Mouse (Mus musculus): ENCODE measurements around the gene Slc43a2.

The Slc43a2 gene

DNA sequence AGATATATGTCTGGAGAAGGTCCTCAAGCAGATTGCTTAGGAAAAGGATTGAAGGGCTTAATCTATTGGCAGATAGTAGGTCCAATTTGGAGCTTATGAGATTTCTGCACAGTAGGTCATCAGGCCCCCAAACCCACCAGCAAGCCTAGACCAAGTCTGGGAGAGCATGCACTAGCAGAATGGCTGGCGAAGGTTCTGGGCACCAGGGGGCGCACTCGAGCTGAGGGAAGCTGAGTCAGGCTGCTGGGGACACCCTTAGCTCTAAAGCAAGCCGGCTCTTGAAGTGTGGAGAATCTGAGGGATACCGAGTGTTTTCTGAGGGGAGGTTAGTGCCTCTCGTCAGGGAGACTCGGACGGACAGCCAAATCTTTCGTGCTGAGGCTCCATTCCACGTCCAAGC is 1.2 kb upstream of the Slc43a2 start:
- peak; percentile 79 for DNase-seq (ENCODE audit: low spot score)

DNA sequence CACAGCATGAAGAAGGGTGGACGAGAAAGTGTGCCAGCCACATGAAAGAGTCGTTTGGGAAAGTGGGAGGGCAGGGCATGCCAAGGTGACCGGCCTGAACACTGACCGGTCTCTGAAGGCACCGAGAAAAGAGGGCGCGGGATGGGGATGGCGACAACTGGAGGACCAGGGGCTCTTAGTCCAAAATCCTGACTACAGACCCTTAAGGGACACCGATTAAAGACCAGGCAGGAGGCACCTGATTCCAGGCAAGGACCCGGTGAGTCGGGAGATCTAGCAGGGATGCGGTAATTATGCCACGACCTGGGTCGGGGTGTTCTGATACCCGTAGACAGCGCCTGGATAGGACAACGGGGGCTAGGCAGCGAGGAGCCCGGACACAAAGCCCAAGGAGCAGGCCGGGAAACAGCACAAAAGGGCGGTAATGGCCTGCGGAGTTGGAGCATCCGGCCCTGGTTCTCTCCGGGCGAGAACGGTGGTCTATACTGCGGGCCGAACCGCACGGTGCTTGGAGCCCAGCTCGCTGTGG is 585 bp upstream of the Slc43a2 start:
- DNase-seq (ENCODE audit: low spot score), result no peak

DNA sequence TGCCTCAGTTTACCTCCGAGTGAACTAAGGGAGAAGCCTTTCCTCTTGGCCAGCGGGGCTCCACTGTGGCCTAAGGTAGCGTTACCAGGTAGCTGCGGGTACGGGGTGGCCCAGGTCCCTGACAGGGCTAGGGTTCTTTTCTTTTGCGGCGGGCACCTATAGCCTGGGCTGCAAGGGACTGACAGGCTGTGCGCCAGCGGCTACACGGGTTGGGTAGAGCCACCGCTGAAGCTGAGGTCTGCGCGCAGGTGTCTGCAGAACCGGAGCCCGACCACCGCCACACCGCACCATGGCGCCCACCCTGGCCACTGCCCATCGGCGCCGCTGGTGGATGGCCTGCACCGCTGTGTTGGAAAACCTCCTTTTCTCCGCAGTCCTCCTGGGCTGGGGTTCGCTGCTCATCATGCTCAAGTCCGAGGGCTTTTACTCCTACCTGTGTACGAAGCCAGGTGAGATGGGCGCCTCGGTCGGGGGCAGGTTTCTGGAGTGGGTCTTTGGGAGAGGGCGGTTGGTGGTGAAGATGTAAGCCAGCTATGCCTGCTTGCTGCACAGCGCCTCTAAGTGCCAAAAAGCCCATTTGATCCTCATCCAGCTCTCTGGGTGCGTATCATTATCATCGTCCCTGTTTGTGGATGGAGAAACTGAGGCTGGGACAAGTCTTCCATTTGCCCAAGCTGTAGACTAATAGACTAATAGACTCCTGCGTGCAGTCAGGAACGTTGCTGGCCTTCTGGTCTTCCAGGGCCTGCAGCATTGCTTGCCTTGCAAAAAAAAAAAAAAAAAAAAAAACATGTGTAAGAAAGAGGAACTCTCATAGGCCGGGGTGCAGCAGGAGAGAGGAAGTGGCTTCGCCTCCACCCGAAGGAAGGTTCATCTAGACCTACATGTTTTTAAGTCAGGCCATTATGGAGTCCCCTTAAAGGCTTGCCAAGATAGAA is 1.1 kb downstream of the Slc43a2 start:
- no peak for DNase-seq (ENCODE audit: low spot score)

GRCm38 (mm10) chr11:75533314-75534015 is 2.0 kb downstream of the Slc43a2 start:
- DNase-seq (ENCODE audit: low spot score), result no peak

DNA sequence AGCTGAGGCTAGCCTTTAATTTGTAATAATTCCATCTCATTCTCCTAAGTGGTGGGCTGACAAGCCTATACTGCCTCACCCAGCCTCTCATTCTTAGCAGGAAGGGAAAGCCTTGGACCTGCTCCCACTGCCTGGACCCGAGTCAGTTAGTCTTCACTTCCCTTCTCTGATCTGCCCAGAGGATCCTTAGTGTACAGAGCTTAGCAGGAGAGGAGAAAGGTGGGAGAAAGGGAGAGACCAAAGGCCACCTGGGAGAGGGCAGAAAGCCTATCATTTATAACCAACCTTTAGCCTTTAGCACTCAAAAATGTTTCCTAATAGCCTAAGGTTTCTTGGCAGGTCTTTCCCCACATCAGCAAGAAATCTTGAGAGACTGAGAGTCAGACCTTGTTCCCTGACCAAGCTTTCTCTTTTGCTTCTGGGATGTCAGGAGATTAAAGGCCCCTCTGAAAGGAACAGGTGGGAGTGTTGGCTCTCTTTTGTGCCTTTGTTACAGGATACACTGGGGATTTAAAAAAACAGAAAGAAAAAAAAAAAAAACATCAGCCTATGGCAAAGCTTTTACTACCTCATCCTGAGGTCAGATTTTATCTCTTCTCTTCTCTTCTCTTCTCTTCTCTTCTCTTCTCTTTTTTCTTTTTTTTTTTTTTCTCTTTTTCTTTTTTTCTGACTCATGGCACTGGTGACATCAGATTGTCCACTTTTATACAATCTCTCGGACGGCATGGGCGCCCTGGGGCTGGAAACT is 3.0 kb downstream of the Slc43a2 start:
- no peak for DNase-seq (ENCODE audit: low spot score)

DNA sequence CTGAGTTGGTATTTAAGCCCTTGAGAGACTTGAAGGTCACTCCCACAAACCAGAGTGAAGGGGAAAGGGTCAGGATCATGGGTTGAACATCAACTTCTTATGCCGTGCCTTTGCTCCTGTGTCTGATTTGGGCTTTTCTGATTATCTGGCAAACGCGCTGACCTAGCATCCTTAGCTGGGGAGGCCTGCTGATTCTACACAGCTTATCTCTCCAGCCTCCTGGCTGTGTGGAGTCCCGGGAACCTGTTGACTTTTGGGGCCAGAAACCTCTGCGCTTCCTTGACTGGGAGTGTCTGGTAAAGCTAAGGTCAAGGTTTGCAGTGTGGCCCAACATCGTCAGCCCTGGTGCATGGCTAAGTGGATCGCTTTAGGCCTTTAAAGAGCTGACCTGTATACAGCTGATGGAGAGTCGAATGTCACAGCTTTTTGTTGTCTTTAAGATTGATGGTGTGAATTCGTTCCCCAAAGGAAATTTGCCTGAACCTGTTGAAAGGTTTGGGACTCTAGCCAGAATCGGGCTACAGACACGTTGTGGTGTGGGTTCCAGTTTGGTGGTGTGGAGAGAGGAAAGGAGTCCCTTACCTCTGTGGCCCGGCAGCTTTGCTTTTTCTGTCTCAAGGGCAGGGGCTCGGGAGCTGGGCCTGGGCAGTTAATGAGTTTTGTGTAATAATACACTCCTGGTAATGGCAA is 3.8 kb downstream of the Slc43a2 start:
- DNase-seq (ENCODE audit: low spot score), result no peak

DNA sequence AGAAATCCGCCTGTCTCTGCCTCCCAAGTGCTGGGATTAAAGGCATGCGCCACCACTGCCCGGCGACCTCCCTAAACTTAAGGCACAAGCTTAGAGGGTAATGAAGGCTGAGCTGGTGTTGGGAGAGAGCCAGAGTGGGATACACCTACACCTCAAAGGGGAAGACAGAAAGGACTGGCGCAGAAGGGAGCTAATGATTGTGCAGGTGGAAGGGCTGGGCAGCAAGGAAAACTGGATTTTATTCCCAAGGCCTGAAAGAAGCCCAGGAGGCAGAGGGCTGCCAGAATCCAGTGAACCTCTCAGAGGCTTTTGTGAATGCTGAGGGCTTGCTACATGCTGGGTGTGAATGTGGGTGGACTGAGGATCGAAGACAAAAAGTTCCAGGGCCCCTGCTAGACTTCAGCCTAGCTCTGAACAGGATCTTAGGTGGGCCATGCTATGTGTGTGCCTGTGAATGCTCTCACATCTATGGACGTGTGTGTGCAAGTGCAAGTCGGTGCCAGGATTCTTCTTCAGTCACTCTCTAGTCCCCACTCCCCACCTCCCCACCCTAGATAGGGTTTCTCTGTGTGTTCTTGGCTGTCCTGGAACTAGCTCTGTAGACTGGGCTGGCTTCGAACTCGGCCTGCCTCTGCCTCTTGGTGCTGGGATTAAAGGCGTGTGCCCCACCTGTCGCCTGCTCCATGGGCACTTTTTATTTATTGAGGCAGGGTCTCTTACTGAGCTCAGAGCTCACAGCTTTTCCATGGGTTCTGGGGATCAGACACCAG is 4.9 kb downstream of the Slc43a2 start:
- no peak for DNase-seq (ENCODE audit: low spot score)

DNA sequence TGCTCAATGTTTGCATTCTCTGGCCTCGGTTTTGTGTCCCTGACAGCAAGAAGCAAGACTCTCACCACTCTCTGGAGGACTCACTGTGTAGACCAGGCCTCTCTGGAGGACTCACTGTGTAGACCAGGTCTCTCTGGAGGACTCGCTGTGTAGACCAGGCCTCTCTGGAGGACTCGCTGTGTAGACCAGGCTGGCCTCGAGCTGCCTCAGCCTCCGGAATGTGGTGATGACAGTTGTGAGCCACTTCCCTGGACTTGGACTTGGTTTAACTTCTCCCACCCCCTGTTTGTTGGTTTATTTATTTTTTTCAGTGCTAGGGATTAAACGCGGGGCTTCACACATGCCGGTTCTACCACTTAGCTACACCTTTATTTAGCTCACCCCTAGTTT is 5.5 kb downstream of the Slc43a2 start:
- no peak for DNase-seq (ENCODE audit: low spot score)

GRCm38 (mm10) chr11:75537491-75538183 is 6.1 kb downstream of the Slc43a2 start:
- no peak for DNase-seq (ENCODE audit: low spot score)

DNA sequence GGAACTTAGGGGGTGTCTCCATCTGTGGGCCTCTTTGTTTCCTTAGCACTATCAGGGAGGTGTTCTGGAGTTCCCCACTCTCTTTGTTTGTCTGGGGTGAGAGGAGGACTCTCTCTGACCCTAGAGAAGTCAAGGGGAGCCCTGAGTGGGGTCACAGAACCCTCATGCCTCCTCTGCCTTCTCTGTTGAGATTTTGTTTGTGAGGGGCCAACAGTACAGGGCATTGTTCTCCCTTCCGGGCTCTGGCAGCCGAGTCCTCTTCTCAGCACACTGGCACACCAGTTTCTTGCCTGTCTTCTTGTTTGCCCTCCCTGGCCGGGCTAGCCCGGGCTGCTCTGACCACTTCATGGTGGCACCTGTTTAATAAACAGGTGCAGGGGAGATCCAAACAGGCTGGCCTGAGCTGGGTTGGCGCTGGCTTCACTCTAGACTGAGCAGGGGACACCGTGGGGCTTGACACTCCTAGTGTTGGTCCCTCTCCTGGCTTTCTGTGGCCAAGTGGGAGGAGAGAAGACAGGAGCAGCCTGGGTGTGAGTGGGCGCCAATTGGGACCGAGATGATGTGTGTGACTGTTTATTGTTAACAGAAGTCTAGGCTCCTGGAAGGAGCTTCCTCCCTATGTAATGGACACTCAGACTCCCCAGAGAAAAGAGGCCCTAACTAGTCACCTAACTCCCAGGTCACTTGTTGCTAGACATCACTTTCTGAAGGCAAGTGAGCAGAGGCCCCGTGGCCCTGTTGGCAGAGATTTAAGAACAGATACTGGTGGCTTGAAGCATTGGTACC is 6.9 kb downstream of the Slc43a2 start:
- no peak for DNase-seq (ENCODE audit: low spot score)

GRCm38 (mm10) chr11:75538970-75539299 is 7.4 kb downstream of the Slc43a2 start:
- DNase-seq (ENCODE audit: low spot score), result no peak

GRCm38 (mm10) chr11:75540209-75540608 is 8.7 kb downstream of the Slc43a2 start:
- no peak for DNase-seq (ENCODE audit: low spot score)

DNA sequence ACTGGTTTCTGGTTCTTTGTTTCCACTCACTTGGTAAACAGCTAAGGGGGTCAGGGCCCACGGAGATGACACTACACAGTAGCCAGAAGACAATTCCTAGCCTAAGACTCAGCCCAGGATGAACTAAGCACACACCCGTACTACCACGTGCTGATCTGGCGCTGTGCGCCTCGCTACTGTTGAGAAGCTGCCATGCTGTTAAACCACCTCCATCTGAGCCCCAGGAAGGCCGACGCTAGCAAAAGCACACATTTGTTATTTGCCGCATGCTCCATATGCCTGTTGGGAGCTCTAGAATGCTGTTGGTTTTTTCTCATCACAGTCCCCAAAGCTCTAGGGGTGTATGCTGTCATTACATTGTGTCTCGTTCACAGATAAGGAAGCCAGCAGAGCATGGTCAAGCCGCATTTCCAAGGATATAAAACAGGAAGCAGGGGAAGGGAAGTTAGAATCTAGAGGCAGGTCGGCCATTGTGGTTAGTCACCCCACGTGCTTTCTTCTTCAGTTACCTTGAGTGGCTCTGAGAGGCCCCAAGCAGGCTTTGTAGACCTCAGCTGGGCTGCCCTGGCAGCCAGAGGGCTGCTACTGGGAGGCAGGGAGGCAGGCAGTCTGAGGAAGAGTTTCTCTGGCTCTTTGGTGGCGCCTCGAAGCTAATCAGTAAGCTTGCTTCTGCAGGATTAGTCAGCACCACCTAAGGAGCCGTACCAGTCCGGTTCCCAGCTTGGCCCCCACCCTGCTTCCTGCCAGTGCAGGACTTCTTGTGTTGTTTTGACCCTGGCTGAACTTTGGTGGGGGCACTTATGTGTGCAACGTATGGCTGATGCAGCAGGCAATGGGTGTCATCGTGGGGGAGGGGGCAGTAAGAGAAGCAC is 9.5 kb downstream of the Slc43a2 start:
- DNase-seq (ENCODE audit: low spot score), result no peak

DNA sequence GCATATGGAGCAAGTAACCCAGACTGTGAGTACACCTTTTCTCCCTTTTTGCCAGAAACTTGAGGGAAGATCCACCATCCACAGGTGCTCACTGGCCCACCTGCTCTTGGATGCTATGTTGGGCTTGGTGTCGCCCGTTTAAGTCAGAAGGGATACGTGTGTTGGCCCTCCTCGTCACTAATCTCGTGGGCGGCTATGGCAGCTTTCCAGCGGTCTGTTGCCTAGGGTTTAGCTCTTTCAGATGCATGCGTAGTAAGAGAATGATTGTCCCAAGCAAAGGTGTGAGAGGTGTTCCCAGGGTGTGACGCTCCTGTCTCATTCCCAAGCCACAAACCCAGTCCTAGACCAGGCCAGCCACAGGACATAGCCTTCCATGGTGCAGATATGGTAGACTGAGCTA is 13.2 kb downstream of the Slc43a2 start:
- DNase-seq (ENCODE audit: low spot score), result no peak

DNA sequence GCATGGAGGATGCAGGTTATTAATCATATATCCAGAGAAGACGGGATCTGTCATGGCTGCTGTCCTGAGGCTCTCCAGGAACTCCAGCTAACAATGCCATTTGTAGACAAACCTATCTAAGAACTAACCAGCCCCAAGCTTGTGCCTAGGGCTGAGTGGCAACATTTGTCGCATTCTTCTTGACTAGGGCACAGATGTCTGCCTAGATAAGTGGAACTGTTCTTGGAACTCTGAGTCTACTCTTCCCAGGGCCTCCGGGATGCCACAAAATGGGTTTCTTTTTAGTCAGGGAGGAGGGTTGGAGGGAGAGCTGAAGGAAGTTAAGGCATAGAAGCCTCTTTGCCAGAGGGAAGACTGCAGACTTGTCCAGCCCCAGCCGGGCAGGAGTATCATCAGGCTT is 14.6 kb downstream of the Slc43a2 start:
- no peak for DNase-seq (ENCODE audit: low spot score)

DNA sequence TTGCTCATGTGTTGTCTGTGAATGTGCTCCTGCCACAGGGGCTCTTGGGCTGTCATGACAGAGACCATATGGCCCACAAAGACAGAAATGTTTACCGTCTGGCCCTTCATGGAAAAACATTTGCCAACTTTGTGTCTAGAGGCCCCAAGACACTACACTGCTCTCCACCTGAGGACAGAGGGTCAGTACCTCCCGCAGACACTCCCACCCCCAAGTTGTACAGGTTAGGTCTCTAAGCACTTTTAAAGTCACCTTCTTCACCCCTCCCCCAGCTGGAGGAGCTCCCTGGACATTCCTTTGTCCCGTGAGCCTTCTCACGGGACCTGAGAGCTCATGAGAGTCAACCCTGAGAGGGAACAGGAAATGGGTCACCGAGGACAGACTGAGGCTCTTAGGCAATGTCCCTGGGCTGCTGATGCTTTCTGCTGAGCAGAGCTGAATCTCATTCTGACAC is 18.2 kb downstream of the Slc43a2 start:
- DNase-seq (ENCODE audit: low spot score), result no peak

DNA sequence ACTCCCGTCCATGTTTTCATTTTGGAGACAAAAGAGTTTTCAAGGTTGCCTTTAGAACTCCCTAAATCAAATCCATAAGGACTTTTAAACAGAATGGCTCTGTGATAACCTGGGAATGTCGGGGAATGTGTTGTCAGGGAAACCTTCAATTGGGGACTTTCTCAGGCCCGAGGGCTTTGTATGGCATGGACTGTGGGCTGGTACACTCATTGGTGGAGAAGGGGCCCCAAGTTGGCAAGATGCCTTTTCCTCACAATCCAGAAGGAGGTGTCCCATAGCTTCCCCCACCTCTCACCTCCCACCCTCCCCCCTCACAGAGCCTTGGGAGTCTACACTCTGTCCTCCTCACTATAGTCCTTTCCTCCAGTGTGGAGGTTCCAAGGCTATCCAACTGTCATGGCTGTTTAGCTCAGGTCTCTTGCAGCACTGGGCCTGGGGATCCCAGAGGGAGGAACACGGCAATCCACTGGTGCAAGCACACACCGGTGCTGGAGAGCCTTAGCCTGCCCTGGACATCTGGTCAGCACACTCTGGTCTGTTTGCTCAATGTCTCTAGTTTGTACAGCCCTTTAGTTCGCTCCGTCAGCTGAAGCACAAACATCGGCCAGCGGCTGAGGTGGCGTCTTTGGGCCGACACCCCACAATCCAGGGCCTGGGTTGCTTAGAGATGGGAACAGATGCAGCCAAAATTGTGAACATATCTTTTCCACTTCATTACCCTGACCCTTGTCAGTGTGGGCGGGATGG is 18.9 kb downstream of the Slc43a2 start:
- DNase-seq (ENCODE audit: low spot score), result no peak

DNA sequence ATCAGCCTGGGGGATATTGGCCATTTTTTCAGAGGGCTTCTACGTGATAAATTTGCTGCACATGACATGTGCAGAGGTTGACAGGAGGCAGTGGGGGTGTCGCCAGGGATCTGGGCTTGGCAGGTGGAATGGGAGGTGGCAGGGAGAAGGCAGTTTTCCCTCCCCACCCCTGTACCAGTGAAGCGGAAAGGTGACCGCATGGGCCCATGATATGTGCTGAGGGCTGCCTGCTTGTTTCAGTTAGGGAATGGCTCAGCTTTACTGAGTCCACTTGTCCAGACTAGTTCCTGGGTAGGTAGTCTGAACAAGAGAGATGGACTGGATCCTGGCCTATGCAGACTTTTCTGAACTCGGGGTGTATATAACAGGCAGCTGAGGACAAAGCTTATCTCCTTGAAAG is 19.8 kb downstream of the Slc43a2 start:
- no peak for DNase-seq (ENCODE audit: low spot score)
